Mouse (Mus musculus): ENCODE data around the gene Aoc1. TPM values are rescaled to one million over a fixed set of nuclear protein-coding genes. Genes with fewer than 3 reads are reported as not detected.

Gene Aoc1
- total and polyA plus RNA-seq, 2 experiments: 0.09 to 0.17 TPM

GRCm38 (mm10) chr6:48903437-48903836 is 30.7 kb downstream of the Aoc1 start:
- H3K27ac ChIP-seq (replicated peaks; ENCODE audit: insufficient read depth, low read depth, low read length): no peak overlapping the region
- no peak overlapping the region for H3K4me3 ChIP-seq (ENCODE audit: insufficient read depth, low read depth, low read length)
- no peak overlapping the region for H3K9ac ChIP-seq (ENCODE audit: low read depth, low read length)
- peak; percentile 44 for DNase-seq (ENCODE audit: extremely low read depth, low read depth, low spot score)
- H3K79me2 ChIP-seq (ENCODE audit: control insufficient read depth, insufficient read depth, low read length): no peaks in the 10 kb centered on the region
- TF ChIP-seq CTCF (IDR thresholded peaks at IDR 0.05; ENCODE audit: low read depth, low read length) (no peak), POLR2A (IDR thresholded peaks at IDR 0.05; ENCODE audit: extremely low read depth, insufficient read depth, low read length) (no peak)
- no peaks in the 10 kb centered on the region for H3K27me3 ChIP-seq (ENCODE audit: control insufficient read depth, insufficient read depth, low read length)
- H3K36me3 ChIP-seq (ENCODE audit: control insufficient read depth, insufficient read depth, low read length): no peaks in the 10 kb centered on the region
- H3K4me1 ChIP-seq (ENCODE audit: control insufficient read depth, insufficient read depth, low read length): peaks cover 6% of the 10 kb centered on the region
- 27% methylated on average over 4 of the region's 4 CpGs for WGBS

- TF ChIP-seq CTCF (IDR thresholded peaks at IDR 0.05; ENCODE audit: low read depth, low read length) (no peak), POLR2A (IDR thresholded peaks at IDR 0.05; ENCODE audit: extremely low read depth, insufficient read depth, low read length) (no peak)
- Histone ChIP-seq H3K79me2 (ENCODE audit: control insufficient read depth, insufficient read depth, low read length) (no peaks in the 10 kb centered on the region), H3K4me1 (ENCODE audit: control insufficient read depth, insufficient read depth, low read length) (peaks cover 6% of the 10 kb centered on the region), H3K36me3 (ENCODE audit: control insufficient read depth, insufficient read depth, low read length) (no peaks in the 10 kb centered on the region), H3K9ac (ENCODE audit: low read depth, low read length) (no peak overlapping the region), H3K27me3 (ENCODE audit: control insufficient read depth, insufficient read depth, low read length) (no peaks in the 10 kb centered on the region), H3K4me3 (ENCODE audit: insufficient read depth, low read depth, low read length) (no peak overlapping the region), H3K27ac (replicated peaks; ENCODE audit: insufficient read depth, low read depth, low read length) (no peak overlapping the region)
- 89% methylated on average over 13 of the region's 13 CpGs for WGBS
- no peak for DNase-seq (ENCODE audit: extremely low read depth, low read depth, low spot score)
These were observed 32.9 kb downstream of the Aoc1 start for GRCm38 (mm10) chr6:48905606-48906005.

- Histone ChIP-seq H3K36me3 (ENCODE audit: control insufficient read depth, insufficient read depth, low read length) (no peaks in the 10 kb centered on the region), H3K9ac (ENCODE audit: low read depth, low read length) (no peak overlapping the region), H3K27ac (replicated peaks; ENCODE audit: insufficient read depth, low read depth, low read length) (no peak overlapping the region), H3K4me1 (ENCODE audit: control insufficient read depth, insufficient read depth, low read length) (peaks cover 6% of the 10 kb centered on the region), H3K79me2 (ENCODE audit: control insufficient read depth, insufficient read depth, low read length) (no peaks in the 10 kb centered on the region), H3K4me3 (ENCODE audit: insufficient read depth, low read depth, low read length) (no peak overlapping the region), H3K27me3 (ENCODE audit: control insufficient read depth, insufficient read depth, low read length) (no peaks in the 10 kb centered on the region)
- 96% methylated on average over 14 of the region's 14 CpGs for WGBS
- no peak for TF ChIP-seq POLR2A (IDR thresholded peaks at IDR 0.05; ENCODE audit: extremely low read depth, insufficient read depth, low read length)
- DNase-seq (ENCODE audit: extremely low read depth, low read depth, low spot score): no peak
These were observed 33.7 kb downstream of the Aoc1 start for GRCm38 (mm10) chr6:48906371-48906770.

- H3K4me1 ChIP-seq (ENCODE audit: control insufficient read depth, insufficient read depth, low read length): no peaks in the 10 kb centered on the region
- no peak overlapping the region for H3K27ac ChIP-seq (replicated peaks; ENCODE audit: insufficient read depth, low read depth, low read length)
- no peak for TF ChIP-seq CTCF (IDR thresholded peaks at IDR 0.05; ENCODE audit: low read depth, low read length)
- TF ChIP-seq POLR2A (IDR thresholded peaks at IDR 0.05; ENCODE audit: extremely low read depth, insufficient read depth, low read length): no peak
- no peaks in the 10 kb centered on the region for H3K27me3 ChIP-seq (ENCODE audit: control insufficient read depth, insufficient read depth, low read length)
- no peak for DNase-seq (ENCODE audit: extremely low read depth, low read depth, low spot score)
- H3K79me2 ChIP-seq (ENCODE audit: control insufficient read depth, insufficient read depth, low read length): no peaks in the 10 kb centered on the region
- no peak overlapping the region for H3K9ac ChIP-seq (ENCODE audit: low read depth, low read length)
- H3K4me3 ChIP-seq (ENCODE audit: insufficient read depth, low read depth, low read length): no peak overlapping the region
- WGBS: 90% methylated on average over 1 of the region's 1 CpGs
- no peaks in the 10 kb centered on the region for H3K36me3 ChIP-seq (ENCODE audit: control insufficient read depth, insufficient read depth, low read length)
These were observed 36.5 kb downstream of the Aoc1 start for GRCm38 (mm10) chr6:48909229-48909628.

- no peaks in the 10 kb centered on the region; the same call in 1 of the 2 replicates for H3K27me3 ChIP-seq (ENCODE audit: control insufficient read depth, insufficient read depth, low read length)
- no peaks in the 10 kb centered on the region for H3K4me1 ChIP-seq (ENCODE audit: control insufficient read depth, insufficient read depth, low read length)
- H3K9ac ChIP-seq (ENCODE audit: low read depth, low read length): no peak overlapping the region
- peak; percentile 78 for DNase-seq (ENCODE audit: extremely low read depth, low read depth, low spot score)
- H3K27ac ChIP-seq (replicated peaks; ENCODE audit: insufficient read depth, low read depth, low read length): no peak overlapping the region
- no peaks in the 10 kb centered on the region for H3K36me3 ChIP-seq (ENCODE audit: control insufficient read depth, insufficient read depth, low read length)
- WGBS: 8% methylated on average over 3 of the region's 3 CpGs
- TF ChIP-seq CTCF (IDR thresholded peaks at IDR 0.05; ENCODE audit: low read depth, low read length): peak; percentile 23; the same call in 1 of the 2 replicates
- no peak for TF ChIP-seq POLR2A (IDR thresholded peaks at IDR 0.05; ENCODE audit: extremely low read depth, insufficient read depth, low read length)
- no peak overlapping the region for H3K4me3 ChIP-seq (ENCODE audit: insufficient read depth, low read depth, low read length)
- no peaks in the 10 kb centered on the region for H3K79me2 ChIP-seq (ENCODE audit: control insufficient read depth, insufficient read depth, low read length)
These were observed 39.3 kb downstream of the Aoc1 start for GRCm38 (mm10) chr6:48912033-48912432.

GRCm38 (mm10) chr6:48913587-48913986 is 40.9 kb downstream of the Aoc1 start:
- no peaks in the 10 kb centered on the region; the same call in 1 of the 2 replicates for H3K27me3 ChIP-seq (ENCODE audit: control insufficient read depth, insufficient read depth, low read length)
- 97% methylated on average over 2 of the region's 2 CpGs for WGBS
- H3K27ac ChIP-seq (replicated peaks; ENCODE audit: insufficient read depth, low read depth, low read length): no peak overlapping the region
- no peaks in the 10 kb centered on the region for H3K4me1 ChIP-seq (ENCODE audit: control insufficient read depth, insufficient read depth, low read length)
- no peaks in the 10 kb centered on the region for H3K36me3 ChIP-seq (ENCODE audit: control insufficient read depth, insufficient read depth, low read length)
- TF ChIP-seq CTCF (IDR thresholded peaks at IDR 0.05; ENCODE audit: low read depth, low read length) (no peak), POLR2A (IDR thresholded peaks at IDR 0.05; ENCODE audit: extremely low read depth, insufficient read depth, low read length) (no peak)
- H3K9ac ChIP-seq (ENCODE audit: low read depth, low read length): no peak overlapping the region
- DNase-seq (ENCODE audit: extremely low read depth, low read depth, low spot score): no peak
- no peaks in the 10 kb centered on the region for H3K79me2 ChIP-seq (ENCODE audit: control insufficient read depth, insufficient read depth, low read length)
- H3K4me3 ChIP-seq (ENCODE audit: insufficient read depth, low read depth, low read length): no peak overlapping the region
